Mouse (Mus musculus) mouse embryonic stem cell (cell line): ENCODE measurements around the gene Bri3.
"Not testable (repeated sequence)": the region's sequence is repeated elsewhere in the genome, so short reads cannot be mapped to it uniquely, and the experiment has no call there.

Experiments
- in situ Hi-C, 2 experiments: fragments of 300-500 bp; cut with MboI; formaldehyde crosslinking; loops; 1 replicate in 1 of 2; 3 replicates in 1 of 2; pipeline ENCODE4 v1.14.3; 2019 to 2020; ENCODE audit warnings: low sequenced_read_pairs in 2 of 2, low pct_unique_long_range_greater_than_20kb in 1 of 2, mixed read lengths in 1 of 2; ENCODE audit not compliant: unreplicated experiment in 1 of 2

Bri3 gene

DNA sequence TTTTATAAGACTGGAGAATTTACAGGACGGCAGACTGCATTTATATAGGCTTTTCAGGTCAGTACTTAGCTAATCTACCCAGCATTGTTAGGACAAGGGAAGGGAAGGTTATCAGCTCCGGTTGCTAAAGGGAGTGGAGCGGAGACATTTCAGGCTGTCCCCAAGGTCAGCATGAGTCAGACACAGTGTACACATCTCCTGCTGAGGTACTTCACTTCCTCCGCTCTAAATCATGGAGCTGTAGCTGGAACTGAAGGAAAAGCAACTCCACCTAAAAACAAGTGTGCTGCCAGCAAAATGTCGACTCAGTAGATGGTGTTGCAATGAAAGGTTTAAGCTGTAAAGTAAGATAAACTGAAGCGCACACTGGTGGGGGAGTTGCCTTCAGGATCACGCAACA lies 77.4 kb downstream of the Bri3 start:
- in situ Hi-C loops = no loop called here

DNA sequence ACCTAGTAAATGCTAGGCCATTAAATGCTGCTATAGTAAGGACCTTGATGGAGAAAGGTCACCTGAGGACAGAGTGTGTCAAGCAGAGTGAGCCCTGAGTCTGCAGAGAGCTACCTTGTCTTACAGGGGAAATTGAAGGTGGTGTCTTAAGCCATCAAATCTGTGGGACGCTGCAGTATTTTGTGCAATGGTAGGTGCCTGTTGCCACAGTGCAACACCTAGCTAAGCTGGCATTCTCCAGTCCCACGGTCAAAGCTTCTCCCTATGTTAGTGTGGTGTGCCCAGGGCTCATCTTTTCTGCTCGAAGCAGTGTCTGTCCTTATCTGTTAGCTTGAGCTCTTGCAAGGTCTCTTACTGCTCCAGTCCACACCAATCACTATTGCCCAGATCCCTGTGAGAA lies 78.5 kb downstream of the Bri3 start:
- in situ Hi-C loops = no loop called here

DNA sequence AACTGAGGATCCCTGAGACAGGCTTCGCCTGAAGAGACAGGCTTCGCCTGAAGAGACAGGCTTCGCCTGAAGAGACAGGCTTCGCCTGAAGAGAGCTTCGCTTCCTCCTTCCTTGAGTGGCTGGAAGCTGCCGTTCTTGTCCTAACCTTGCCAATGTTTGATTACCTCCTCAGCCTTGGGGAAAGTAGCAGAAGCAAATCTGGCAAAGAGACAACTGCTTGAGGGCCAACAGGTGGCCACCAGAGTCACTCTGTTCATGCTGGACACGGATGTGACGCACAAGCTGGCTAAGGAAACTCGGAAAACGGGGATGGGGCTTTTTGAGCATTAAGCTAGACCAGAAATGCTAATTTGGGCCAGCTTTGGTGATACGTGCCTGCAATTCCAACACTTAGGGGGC lies 89.8 kb downstream of the Bri3 start:
- in situ Hi-C loops = no loop called here

DNA sequence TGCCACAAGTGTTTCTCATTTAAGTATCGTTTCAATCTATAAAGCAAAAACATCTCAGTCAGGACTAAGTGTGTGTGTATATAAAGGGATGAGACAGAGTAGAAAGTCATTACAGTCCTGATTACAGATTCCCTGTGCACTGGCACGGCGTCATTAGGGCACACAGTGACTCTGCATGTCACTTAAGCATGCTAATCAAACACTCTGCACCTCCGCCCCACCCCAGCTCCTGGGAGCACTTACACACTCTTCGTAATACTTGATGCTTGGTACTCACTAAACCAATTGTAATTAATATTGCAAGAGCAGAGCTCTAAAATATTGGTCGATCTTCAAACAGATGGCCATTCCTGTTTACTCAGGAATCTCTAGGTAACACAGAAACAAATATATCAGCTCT lies 91.1 kb downstream of the Bri3 start:
- in situ Hi-C loops = not testable (repeated sequence)

DNA sequence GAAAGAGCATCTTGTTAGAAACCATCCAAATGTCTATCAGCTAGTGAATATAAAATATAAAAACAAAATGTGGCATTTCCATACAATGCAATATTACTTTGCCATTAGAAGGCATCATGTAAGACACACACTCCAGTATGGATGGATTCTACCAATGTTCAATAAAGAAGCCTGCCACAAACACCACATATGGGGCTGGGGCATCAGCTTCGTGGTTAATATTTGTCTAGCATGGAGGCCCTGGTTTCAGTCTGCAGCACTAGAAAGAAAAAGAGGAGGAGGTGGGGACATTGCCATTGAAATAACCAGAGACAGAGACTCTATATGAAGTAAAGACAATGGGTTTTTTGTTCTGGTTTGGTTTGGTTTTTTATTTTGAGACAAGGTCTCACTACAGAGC lies 94.5 kb downstream of the Bri3 start:
- in situ Hi-C loops = no loop called here

DNA sequence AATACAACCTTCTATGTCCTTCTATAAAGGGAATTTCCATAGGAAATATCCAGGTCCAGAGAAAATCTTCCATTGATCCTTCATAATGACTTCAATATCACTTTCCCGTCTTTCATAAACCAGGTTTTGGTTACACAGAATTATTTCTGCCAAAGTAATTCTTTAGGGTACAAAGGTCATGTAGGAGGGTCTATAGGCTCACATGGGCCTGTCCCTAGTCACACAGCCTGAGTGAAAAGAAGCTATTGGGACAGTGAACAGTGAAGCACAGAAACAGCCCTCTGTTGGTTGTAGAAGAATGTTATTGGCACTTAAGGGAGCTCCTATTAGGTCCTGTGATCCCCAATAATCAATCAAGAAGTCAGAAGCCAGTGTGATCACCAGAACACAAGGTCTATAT lies 96.8 kb downstream of the Bri3 start:
- in situ Hi-C loops = no loop called here

DNA sequence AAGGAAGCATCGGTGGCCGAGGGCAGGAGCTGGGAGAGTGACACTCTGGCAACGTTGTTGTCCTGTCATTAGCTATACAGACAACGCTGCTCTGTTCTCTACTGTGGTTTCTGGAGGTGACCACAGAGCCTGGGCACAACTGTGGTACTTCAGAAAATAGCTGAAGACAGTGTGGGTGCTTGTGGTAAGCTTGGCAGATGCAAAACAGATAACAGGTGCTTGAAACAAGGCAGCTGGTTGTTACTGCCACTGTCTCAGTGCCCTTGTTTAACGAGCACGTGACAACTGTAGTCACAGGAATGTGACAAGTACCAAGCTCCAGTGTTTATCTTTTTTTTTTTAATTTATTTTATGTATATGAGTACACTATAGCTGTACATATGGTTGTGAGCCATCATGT lies 100.4 kb downstream of the Bri3 start:
- in situ Hi-C loops = no loop called here

DNA sequence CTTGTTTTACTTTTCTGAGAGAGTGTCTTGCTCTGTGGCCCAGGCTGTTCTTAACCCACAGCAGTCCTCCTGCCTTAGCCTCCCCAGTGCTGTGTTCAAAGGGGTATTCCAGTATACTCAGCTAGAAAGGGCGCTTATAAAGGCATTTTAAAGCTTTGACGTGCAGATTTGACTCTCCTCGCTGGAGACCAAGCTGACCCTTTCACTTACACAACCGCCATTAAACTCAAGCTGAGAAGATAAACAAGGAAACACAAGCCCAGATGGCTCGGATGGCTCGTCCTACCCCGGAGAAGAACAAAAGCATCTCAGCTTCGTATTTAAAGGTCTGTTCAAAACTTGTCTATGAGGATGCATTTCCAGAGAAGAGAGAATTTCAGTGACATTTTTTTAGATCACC lies 106.9 kb downstream of the Bri3 start:
- in situ Hi-C loops = no loop called here

DNA sequence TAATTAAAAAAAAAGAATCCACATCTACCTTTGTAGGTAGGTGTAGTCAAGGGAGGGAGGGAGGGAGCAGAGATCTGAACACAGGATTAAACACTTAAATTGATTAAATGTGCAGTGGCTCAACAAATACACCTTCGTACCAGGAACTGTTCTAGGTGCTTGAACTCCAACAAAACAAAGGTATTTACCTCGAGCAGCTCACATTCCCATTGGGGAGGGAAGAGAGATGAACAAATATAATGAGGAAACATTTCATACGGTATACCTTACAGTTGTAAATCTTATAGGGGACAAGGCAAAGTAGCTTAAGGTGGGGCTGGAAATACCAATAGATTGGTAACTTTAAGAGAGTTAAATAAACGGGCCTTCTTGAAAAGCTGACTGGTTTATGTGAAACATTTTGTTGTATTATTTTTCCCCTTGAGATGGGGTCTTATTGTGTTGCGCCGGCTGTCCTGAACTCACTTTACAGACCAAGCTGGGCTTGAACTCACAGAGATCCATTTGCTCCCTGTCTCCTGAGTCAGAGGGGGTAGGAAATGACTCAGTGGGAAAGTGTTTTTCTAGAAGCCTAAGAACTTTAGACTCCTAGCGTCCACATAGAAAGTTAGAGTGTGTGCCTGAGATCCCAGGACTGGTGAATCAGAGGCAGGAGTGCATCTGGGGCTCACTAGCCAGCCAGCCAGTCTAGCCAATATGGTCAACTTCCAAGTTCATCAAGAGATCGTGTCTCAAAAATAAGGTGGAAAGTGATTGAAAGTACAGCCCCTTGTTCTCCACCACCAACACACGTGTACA lies 108.2 kb downstream of the Bri3 start:
- in situ Hi-C loops = no loop called here

DNA sequence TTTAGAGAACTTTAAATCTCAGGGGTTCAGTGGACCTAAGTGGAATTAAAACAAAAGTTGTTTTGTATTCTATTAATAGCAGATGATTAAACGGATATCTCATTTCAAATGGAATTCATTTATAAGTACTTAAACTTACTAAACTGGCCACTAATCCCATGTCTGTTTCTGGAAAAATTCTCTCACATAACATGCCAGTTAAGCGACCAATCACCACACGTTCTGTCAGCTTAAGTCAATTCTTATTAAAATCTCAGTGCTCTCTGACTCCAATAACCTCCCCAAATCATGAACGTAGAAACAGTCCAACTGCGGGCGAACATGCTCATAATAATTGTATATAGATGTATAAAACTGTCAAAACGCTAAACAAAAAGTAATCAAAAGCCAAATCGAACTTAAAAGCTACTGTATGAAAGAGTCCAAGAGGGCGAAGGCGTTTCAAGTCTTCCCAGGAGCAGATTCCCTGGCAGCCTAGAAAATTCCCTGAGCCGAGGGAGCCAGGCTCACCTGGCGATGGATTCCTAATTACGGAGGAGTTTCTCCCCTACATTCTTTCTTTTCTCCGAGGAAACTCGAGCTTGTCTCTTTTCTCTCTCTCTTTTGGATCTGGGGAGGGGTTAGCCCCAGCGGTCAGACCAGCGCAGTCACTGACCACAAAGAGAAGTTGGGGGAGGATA lies 112.7 kb downstream of the Bri3 start:
- in situ Hi-C loops = no loop called here

DNA sequence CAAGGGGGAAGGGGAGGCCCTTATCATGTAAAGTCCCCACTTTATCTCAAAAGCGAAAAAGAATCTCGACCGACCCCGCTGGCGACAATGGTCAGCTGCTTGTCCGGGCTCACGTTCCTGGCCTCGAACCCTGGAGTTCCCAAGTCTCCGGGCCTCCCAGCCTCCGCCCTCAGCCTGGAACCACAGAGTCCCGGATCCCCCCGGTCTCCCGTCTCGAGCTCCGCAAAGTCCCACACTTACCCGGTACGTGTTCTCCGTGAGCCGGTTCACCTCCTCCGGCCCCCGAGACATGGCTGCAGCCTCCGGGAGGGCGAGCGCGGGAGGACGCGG lies 113.3 kb downstream of the Bri3 start:
- in situ Hi-C loops = no loop called here

DNA sequence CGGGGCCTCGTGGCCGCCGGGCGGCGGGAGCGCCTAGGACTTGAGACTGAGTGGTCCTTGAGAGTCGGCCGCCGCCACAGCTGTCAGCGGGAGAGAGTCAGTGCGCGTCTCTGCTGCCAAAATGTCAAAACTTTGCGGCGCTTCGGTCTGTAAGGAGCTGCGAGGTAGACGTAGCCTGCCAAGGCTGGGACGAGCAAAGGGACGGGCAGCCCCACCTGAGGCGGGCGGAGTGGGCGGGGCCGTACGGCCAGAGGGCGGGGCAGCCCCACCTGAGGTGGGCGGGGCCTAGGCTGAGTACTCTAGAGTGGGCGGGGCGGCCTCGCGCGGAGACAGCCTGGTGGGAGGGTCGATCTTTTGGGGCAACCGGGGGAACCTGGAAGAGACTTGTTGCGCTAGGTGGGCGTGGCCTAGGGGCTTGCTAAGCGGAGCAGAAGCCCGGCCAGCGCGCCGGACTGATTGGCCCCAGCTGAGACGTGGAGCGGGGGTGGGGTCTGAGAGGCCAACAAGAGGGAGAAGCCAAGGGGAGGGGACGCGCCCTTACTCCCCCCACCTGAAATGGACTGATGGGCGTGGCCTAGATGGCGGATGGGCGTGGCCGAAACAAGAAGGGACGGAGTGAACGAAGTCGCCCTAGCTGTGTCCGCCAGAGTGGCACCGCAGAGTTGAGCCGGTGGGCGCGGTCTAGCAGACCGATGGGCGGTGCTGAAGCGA lies 113.8 kb downstream of the Bri3 start, which contains the start of gene Baiap2l1:
Baiap2l1 (minus strand) TSS at position 232 of the 711 bp plus-strand sequence.
- in situ Hi-C loops = no loop called here

DNA sequence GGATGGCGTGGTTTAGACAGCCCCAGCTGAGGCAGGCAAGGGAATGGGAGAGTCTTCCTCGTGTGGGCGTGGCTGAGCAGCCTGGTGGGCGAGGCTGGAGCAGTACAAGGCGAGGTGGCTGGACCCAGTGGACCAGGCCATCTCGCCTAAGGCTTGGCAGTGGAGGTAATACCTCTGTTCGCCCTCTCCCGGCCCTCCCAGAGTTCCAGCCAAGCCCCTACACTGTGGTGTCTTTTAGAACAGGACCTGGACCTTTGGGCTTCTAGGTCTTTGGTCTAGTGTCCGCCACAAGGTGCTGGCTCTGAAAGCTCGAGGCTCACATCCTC lies 114.3 kb downstream of the Bri3 start:
- in situ Hi-C loops = no loop called here

DNA sequence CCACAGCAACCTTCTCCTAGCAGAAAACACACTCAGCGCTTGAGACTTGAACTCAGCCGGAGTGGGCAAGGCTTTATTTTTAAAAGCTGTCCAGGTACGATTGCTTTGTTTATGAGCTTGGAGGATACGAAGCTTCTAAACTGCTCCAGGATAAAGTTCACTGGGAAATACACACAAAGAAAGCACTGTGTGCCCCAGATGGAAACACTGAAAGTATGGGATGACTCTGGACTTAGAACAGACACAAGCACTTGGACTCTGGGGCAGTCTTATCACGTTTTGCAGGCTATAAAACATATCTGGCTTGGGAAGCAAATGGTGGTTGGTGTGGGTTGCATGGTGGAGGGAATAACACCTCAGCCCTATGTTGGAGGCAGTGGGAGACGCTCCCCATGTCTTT lies 115.6 kb downstream of the Bri3 start:
- in situ Hi-C loops = no loop called here

DNA sequence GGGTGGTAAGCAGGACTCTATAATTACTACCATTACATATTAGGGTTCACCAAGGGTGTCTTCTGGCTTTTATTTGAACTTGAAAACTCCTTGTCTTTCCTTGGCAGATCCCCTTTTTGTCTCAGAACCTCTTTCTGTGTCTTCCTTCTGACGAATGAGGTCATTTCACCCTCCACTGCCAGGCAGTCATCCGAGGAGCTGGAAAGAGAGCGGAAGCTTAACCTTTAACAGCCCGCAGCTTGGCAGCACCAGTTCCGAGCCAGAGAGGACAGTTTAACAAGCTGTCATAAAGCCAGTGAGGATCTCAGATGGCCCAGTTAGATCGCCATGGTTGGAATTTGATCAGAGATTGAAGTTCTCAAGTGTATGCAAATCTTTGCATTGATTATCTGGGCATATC lies 116.1 kb downstream of the Bri3 start:
- in situ Hi-C loops = no loop called here

DNA sequence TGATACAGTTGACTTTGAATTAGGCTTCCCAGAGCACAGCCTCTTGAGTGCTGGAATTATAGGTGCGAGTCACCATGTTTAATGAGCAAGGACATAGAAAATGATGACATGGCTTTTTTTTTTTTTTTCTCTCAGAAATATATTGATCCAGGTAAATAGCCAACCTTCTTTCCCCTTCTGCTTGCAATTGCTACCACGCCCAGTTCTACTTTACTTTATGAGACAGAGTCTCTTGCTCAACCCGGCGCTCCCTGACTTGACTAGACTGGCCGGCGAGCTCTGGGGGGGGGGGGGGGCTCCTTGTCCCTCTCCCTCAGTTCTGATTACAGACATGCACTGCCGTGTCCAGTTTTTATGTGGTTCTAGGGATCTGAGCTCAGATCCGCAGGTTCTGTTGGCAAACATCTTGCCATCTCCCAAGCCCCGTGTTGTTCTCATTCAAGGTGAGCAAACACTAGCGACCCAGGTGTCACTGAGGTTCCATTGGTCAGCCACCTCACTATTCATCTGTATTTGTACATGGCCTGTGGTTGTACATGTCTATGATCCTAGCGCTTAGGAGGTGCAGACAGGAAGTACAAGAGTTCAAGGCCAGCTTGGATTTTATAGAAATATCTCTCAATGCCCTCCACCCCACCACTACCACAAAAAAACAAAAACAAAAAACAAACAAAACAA lies 120.6 kb downstream of the Bri3 start:
- in situ Hi-C loops = no loop called here

DNA sequence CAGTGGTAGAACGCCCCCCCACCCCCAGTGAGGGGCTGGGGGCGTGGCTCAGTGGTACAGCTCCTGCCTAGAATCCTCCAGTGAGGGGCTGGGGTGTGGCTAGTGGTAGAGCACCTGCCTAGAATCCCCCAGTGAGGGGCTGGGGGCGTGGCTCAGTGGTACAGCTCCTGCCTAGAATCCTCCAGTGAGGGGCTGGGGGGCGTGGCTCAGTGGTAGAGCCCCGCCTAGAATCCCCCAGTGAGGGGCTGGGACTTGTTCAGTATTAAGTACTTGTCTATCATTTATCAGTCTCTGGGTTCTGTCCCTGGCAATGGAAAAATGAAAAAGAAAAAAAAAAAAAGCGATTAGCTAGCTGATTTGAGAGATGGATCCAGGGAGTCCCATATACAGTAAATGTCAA lies 122.3 kb downstream of the Bri3 start:
- in situ Hi-C loops = not testable (repeated sequence)

DNA sequence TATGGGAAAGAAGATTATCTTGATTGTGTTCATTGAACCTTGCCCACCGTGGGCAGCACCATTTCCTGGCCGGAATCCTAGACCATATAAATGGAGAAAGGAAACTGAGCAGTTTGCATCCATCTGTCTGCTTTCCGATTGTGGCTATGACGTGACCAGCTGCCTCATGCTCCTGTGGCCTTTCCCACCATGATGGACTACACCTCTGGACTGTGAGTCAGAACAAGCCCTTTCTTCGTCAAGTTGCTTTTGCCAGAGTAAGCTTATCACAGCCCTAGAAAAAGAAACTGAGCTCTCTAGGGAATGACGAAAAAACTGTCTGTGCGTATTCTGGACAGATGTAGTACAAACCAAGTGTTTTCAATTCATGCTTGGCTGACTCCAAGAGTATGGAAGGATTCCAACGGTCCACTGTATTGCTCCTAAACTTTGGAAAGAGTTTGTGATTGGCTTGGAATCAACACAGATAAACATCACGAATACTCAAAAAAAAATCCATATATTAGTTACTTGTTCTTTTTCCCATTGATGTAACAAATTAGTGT lies 124.5 kb downstream of the Bri3 start:
- in situ Hi-C loops = no loop called here

DNA sequence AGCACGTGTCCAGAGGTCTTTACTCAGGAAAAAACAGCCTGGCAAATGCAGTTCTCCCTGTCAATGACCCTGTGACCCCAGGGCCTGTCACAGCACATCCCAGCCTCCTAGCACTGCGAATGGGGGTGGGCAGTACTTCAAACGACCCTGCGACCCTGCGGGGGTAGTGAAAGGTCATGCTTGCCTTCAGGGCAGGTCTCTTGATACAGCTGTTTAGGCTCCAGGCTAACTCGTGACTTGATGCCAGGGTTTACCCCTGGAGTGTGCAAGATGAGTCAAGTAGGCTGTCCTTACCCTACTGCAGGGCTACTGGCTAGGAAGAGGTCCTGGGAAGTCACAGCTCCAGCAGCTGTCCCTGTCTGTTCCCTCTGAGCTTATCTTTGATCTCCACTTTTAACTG lies 126.7 kb downstream of the Bri3 start:
- in situ Hi-C loops = no loop called here
